Mouse (Mus musculus) Patski (cell line): ENCODE measurements around the gene Trim66. TPM values are rescaled to one million over a fixed set of nuclear protein-coding genes. Genes with fewer than 3 reads are reported as not detected.

Experiments
- ATAC-seq: fragments of 100-300 bp; one replicate; pipeline ENCODE4 v1.8.0; 2021
- CTCF ChIA-PET: fragments of 350-600 bp; sonication (Branson Sonifier 250); formaldehyde crosslinking; loops from one replicate; lab custom pipeline; 2022; ENCODE audit warnings: inconsistent platforms; lab: Charles Lee
- POLR2A ChIA-PET: fragments of 350-600 bp; sonication (Branson Sonifier 250); formaldehyde crosslinking; loops from one replicate; lab custom pipeline; 2022; ENCODE audit warnings: antibody characterized with exemption, inconsistent platforms; lab: Charles Lee
- DNase-seq: peaks from one replicate; pipeline ENCODE4 v3.0.0-alpha.2; 2011; ENCODE audit warnings: low read depth, low spot score
- H3K27me3 ChIP-seq: fragments of 371-371 bp; one replicate; pipeline ENCODE4 v1.5.1; 2021
- CTCF ChIP-seq: fragments of 100-300 bp; IDR thresholded peaks from one replicate; pipeline ENCODE4 v1.5.1; 2021
- in situ Hi-C: fragments of 300-500 bp; cut with MboI; formaldehyde crosslinking; loops from 3 replicates; pipeline ENCODE4 v1.11.1; 2018; ENCODE audit warnings: low pct_unique_long_range_greater_than_20kb, mixed read lengths
- polyA plus RNA-seq: library from polyadenylated mRNA; unstranded; gene quantifications from one replicate; pipeline ENCODE4 v1.2.3, GENCODE M21; 2021

The Trim66 gene
- polyA plus RNA-seq: 0.32 TPM

DNA sequence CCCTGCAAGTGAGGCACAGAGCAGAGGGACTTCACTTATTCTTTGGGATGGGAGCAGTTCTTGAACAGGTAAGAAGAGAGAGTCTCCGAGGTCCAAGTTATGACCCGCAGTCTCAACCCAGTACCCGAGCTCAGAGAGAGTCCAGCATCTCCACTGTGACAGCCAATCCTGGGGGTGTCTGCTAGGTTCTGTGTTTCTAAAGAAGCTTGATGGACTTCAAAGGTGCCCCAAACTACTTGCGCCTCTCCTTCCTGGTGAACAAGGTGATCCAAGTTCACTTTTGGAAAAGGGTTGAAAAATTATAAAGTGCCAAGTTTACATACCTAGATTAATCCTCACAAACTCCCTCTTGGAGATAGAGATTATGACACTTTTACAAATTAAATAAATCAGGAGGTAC, at the start of gene Trim66:
TSS of gene Trim66 (minus strand) at position 101 of the 400 bp plus-strand sequence.
- in situ Hi-C loops: no loop called here

GRCm38 (mm10) chr7:109546726-109547125, 38.8 kb upstream of the Trim66 start:
- ATAC-seq: peak; percentile 82

More for the DNA sequence above, at the start of gene Trim66:
- ChIA-PET POLR2A (no interaction called here), CTCF (no interaction called here)
- ATAC-seq (no peak), DNase-seq (no peak)
- no peaks in the 10 kb centered on the region for H3K27me3 ChIP-seq
- no peak for TF ChIP-seq CTCF

GRCm38 (mm10) chr7:109546186-109546585, 38.3 kb upstream of the Trim66 start:
- ATAC-seq: peak; percentile 32
- in situ Hi-C loops: loop anchor here (5.0 to 25.0 kb wide), 2 partner anchors 71 to 166 kb away; partner anchors contain the start of genes Akip1, BC051019 and St5

More at GRCm38 (mm10) chr7:109546726-109547125, 38.8 kb upstream of the Trim66 start:
- no peak for TF ChIP-seq CTCF
- POLR2A ChIA-PET: no interaction called here
- no peaks in the 10 kb centered on the region for H3K27me3 ChIP-seq
- CTCF ChIA-PET: interaction anchor here (1.2 kb wide), 1 partner anchor 14 kb away, joined by 4 read pairs; no protein-coding TSS in a partner anchor
- in situ Hi-C loops: loop anchor here (5.0 to 25.0 kb wide), 2 partner anchors 71 to 166 kb away; partner anchors contain the start of genes Akip1, BC051019 and St5
- peak; percentile 95 for DNase-seq

GRCm38 (mm10) chr7:109545255-109545993, 37.5 kb upstream of the Trim66 start:
- H3K27me3 ChIP-seq: no peaks in the 10 kb centered on the region
- TF ChIP-seq CTCF: no peak
- in situ Hi-C loops: loop anchor here (5.0 to 25.0 kb wide), 2 partner anchors 72 to 167 kb away; partner anchors contain the start of genes Akip1, BC051019 and St5
- CTCF ChIA-PET: interaction anchor here (0.9 to 1.6 kb wide), 9 partner anchors 8 to 133 kb away, joined by 3 to 8 read pairs (median 4); no protein-coding TSS in a partner anchor
- POLR2A ChIA-PET: interaction anchor here (0.6 to 2.4 kb wide), 4 partner anchors 27 to 71 kb away, joined by 3 to 16 read pairs (median 4); partner anchors contain the start of gene Rpl27a
- DNase-seq (peak; percentile 83), ATAC-seq (peak; percentile 65)

More at GRCm38 (mm10) chr7:109546186-109546585, 38.3 kb upstream of the Trim66 start:
- no peak for TF ChIP-seq CTCF
- no peaks in the 10 kb centered on the region for H3K27me3 ChIP-seq
- POLR2A ChIA-PET: interaction anchor here (1.0 to 2.4 kb wide), 2 partner anchors 27 to 68 kb away, joined by 3 to 16 read pairs; partner anchors contain the start of gene Rpl27a
- peak; percentile 61 for DNase-seq
- CTCF ChIA-PET: interaction anchor here (1.2 kb wide), 1 partner anchor 14 kb away, joined by 4 read pairs; no protein-coding TSS in a partner anchor

GRCm38 (mm10) chr7:109544792-109545191, 36.9 kb upstream of the Trim66 start:
- TF ChIP-seq CTCF: no peak
- CTCF ChIA-PET: interaction anchor here (0.9 to 1.6 kb wide), 9 partner anchors 8 to 134 kb away, joined by 3 to 8 read pairs (median 4); no protein-coding TSS in a partner anchor
- DNase-seq (no peak), ATAC-seq (peak; percentile 1)
- POLR2A ChIA-PET: interaction anchor here (0.6 to 2.4 kb wide), 3 partner anchors 55 to 71 kb away, joined by 3 to 16 read pairs (median 4); no protein-coding TSS in a partner anchor
- in situ Hi-C loops: loop anchor here (5.0 to 25.0 kb wide), 2 partner anchors 73 to 168 kb away; partner anchors contain the start of genes Akip1, BC051019 and St5
- no peaks in the 10 kb centered on the region for H3K27me3 ChIP-seq

DNA sequence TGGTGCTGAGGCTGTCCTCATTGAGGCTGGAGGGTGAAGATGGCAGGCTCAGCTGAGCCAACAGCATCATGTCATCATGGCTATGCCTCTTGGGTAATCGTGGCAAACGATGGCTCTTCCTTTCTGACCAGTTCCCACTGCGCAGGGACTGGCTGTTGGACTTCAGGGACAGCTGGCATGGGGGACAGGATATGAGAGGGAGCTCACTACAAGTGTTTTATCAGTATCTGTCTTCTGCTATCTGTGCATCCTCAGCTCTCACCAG, 34.4 kb upstream of the Trim66 start:
- ATAC-seq (no peak), DNase-seq (no peak)
- CTCF ChIA-PET: interaction anchor here (1.3 kb wide), 1 partner anchor 52 kb away, joined by 3 read pairs; no protein-coding TSS in a partner anchor
- POLR2A ChIA-PET: interaction anchor here (1.1 to 1.7 kb wide), 4 partner anchors 24 to 99 kb away, joined by 3 to 4 read pairs (median 3); no protein-coding TSS in a partner anchor
- in situ Hi-C loops: loop anchor here (25.0 kb wide), 1 partner anchor 170 kb away; the partner anchor contains the start of genes Akip1, BC051019 and St5
- TF ChIP-seq CTCF: no peak
- H3K27me3 ChIP-seq: no peaks in the 10 kb centered on the region

DNA sequence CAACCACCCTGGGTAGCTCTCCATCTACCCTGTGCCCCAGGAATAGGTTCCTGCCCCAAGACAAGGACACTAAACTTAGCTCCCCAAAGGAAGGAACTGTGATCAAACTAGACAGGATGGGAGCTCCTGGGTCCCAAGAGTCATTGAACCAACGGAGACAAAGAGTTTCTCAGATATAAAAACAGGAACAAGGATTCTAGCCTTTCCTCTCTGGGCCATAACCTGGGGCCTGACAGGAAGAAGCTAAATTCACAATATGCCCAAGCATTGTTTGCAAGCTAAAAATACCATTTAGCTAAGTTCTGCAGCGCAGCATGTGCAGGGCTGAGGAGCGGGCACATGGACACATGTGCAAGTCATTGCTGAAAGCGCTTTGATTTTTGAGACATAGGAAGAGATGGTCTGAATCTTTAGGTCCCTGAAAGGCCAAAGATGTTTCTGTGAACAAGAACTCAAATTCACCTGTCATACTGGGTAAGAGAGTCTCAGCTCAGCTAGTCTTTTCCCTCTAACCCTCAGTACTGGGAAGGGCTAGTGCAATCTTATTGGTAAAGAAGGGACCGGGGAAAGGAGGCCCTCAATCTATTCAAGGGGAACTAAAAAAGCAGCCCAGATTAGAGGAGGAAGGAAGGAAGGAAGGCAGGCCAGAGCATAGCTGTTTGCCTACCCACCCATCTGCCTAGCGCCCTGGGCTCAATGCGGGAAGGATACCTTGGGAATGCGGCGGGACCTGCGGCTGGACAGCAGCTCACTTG, 33.9 kb upstream of the Trim66 start:
- no peaks in the 10 kb centered on the region for H3K27me3 ChIP-seq
- ChIA-PET CTCF (interaction anchor here (1.0 to 1.3 kb wide), 4 partner anchors 12 to 63 kb away, joined by 3 read pairs; no protein-coding TSS in a partner anchor), POLR2A (interaction anchor here (0.7 to 1.7 kb wide), 6 partner anchors 22 to 100 kb away, joined by 3 to 4 read pairs (median 3); no protein-coding TSS in a partner anchor)
- DNase-seq: no peak
- TF ChIP-seq CTCF: no peak
- no peak for ATAC-seq
- in situ Hi-C loops: loop anchor here (25.0 kb wide), 1 partner anchor 171 kb away; the partner anchor contains the start of genes Akip1, BC051019 and St5

- H3K27me3 ChIP-seq: no peaks in the 10 kb centered on the region
- ATAC-seq (no peak), DNase-seq (no peak)
- TF ChIP-seq CTCF: no peak
- in situ Hi-C loops: loop anchor here (25.0 kb wide), 1 partner anchor 171 kb away; the partner anchor contains the start of genes Akip1, BC051019 and St5
- CTCF ChIA-PET: interaction anchor here (1.0 to 1.3 kb wide), 4 partner anchors 10 to 63 kb away, joined by 3 read pairs; no protein-coding TSS in a partner anchor
- POLR2A ChIA-PET: interaction anchor here (1.1 to 1.4 kb wide), 2 partner anchors 21 to 26 kb away, joined by 3 read pairs; no protein-coding TSS in a partner anchor
These were observed 33.0 kb upstream of the Trim66 start for GRCm38 (mm10) chr7:109540902-109541301.

- DNase-seq: peak; percentile 61
- in situ Hi-C loops: loop anchor here (25.0 kb wide), 1 partner anchor 176 kb away; the partner anchor contains the start of genes Akip1, BC051019 and St5
- TF ChIP-seq CTCF: no peak
- H3K27me3 ChIP-seq: no peaks in the 10 kb centered on the region
- ChIA-PET POLR2A (interaction anchor here (0.6 to 1.0 kb wide), 2 partner anchors 38 to 101 kb away, joined by 3 read pairs; no protein-coding TSS in a partner anchor), CTCF (interaction anchor here (1.7 kb wide), 1 partner anchor 9 kb away, joined by 3 read pairs; no protein-coding TSS in a partner anchor)
- ATAC-seq: peak; percentile 85
These were observed 28.6 kb upstream of the Trim66 start for GRCm38 (mm10) chr7:109536451-109536946.
